Mouse (Mus musculus): ENCODE data around the gene Eif4e2.

Eif4e2 gene

GRCm38 (mm10) chr1:87213735-87214704, at the start of gene Eif4e2:
TSS of gene Eif4e2 (plus strand) at chr1:87213914.
- peak; percentile 95 for DNase-seq (ENCODE audit: low read depth, low spot score)

- no peak for DNase-seq (ENCODE audit: low read depth, low spot score)
Measured at GRCm38 (mm10) chr1:87164164-87164795, 49.4 kb upstream of the Eif4e2 start.

GRCm38 (mm10) chr1:87164796-87165184, 48.9 kb upstream of the Eif4e2 start:
- DNase-seq (ENCODE audit: low read depth, low spot score): no peak

- no peak for DNase-seq (ENCODE audit: low read depth, low spot score)
Measured at GRCm38 (mm10) chr1:87170458-87170857, 43.3 kb upstream of the Eif4e2 start.

- DNase-seq (ENCODE audit: low read depth, low spot score): no peak
Measured at GRCm38 (mm10) chr1:87171312-87171711, 42.4 kb upstream of the Eif4e2 start.

GRCm38 (mm10) chr1:87172316-87172715, 41.4 kb upstream of the Eif4e2 start:
- DNase-seq (ENCODE audit: low read depth, low spot score): no peak

GRCm38 (mm10) chr1:87174006-87174955, 39.4 kb upstream of the Eif4e2 start:
- DNase-seq (ENCODE audit: low read depth, low spot score): peak; percentile 88

DNA sequence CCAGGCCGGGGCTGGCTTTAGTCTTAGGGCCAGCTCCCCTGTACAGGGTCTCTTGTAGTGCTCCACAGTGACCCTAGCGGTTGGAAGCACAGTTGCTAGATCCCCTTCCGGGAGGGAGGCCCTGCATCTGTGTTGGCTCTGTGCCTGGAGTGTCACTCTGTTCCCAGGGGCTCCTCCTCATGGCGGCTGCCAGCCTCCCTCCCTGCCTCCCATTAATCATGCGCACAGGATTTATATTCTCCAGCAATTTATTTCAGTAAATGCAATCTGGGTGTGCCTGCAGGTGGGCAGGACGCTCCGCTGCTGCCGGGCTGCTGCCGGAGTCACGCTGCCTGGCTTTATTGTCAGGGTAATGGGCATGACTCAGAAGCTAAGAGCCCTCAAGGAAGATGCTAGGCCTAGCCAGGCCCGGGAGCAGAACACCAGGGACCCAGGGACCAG, 37.8 kb upstream of the Eif4e2 start:
- DNase-seq (ENCODE audit: low read depth, low spot score): peak; percentile 73

DNA sequence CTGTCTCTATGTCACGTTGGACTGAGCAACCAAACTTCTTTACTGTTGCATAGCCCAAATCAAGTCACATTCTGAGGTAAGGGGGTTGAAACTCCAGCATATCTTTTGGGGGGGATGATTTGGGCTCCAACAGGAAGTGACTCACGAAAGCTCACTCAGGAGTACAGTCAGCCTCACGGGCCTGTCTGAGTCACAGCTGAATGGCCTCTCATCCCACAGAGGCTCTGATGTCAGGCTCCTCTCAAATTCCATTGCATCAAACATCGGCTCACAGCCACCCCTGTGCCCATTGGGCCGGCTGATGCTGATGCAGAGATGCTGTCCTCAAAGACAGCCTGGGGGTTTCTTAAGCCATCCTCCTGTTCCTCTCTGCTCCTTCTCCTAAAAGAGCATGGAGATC, 32.8 kb upstream of the Eif4e2 start:
- no peak for DNase-seq (ENCODE audit: low read depth, low spot score)

DNA sequence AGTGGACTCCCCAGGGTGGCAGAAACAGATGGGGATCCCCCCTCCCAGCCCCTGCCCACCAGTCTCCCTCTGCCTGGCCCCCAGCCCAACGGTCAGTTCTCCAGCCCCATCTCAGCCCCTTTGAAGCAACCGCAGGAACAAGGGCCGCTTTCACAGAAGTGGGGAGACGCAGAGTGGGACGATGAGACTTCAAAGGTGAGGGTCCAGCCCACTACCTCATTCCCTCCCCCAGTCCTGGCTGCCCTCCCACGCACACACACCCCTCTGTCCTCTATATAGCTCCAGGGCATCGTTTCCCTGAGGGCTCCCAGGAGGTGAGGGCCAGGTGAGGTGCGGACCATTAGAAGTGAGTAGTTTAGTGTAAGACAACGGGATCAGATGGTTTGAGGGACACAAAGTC, 30.7 kb upstream of the Eif4e2 start, which contains the start of gene Prss56:
Gene Prss56, plus strand, starts transcription at position 301 of the 400 bp plus-strand sequence.
- no peak for DNase-seq (ENCODE audit: low read depth, low spot score)

DNA sequence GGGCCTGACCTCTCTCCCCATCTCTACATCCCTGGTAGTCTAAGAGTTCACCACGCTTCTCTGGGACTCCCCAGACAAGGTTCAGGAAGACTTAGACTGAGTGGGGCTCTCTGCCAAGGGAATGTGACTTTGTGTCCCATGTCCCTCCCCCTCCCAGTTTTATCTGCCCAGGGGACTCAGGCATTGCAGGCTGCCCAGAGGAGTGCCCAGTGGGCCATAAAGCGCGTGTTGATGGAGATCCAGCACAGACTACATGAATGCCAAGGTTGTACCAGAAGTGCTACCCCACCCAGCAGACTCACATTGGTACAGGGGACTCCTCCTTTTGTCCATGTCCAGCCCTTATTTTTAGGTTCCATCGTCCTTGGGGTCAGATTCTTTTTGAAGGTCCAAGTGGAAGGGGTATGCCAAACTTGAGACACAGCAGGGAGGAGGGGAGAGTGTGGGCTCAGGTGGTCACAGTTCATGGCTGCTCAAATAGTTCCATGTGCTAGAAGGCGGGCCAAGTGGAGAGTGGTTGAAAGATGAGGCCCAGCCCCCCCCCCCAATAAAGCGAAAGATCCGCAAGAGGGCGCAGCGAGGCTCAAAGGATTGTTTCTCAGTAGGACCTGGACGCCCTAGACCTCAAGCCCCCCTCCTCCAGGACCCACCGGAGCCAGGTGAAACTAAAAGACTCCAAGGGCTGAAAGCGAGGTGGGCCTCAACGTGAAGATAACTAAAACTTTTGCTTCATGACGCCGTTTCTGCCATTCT, 29.5 kb upstream of the Eif4e2 start:
- DNase-seq (ENCODE audit: low read depth, low spot score): no peak

- peak; percentile 76 for DNase-seq (ENCODE audit: low read depth, low spot score)
Measured at GRCm38 (mm10) chr1:87184751-87185139, 29.0 kb upstream of the Eif4e2 start.

DNA sequence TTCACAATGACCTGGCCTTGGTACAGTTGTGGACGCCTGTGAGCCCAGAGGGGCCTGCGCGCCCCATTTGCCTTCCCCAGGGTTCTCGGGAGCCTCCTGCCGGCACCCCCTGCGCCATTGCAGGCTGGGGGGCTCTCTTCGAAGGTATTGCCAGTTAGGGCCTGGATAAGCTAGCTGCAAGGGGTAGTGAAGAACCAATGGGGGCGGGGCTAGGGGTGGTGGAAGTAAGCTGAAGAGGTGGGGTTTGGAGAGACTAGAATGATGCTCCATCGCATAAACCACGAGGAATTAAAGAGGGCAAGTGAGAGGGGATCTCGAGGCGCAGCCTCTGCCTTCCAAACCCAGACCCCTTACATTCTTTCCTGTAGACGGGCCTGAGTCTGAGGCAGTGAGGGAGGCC, 28.2 kb upstream of the Eif4e2 start:
- DNase-seq (ENCODE audit: low read depth, low spot score): no peak

DNA sequence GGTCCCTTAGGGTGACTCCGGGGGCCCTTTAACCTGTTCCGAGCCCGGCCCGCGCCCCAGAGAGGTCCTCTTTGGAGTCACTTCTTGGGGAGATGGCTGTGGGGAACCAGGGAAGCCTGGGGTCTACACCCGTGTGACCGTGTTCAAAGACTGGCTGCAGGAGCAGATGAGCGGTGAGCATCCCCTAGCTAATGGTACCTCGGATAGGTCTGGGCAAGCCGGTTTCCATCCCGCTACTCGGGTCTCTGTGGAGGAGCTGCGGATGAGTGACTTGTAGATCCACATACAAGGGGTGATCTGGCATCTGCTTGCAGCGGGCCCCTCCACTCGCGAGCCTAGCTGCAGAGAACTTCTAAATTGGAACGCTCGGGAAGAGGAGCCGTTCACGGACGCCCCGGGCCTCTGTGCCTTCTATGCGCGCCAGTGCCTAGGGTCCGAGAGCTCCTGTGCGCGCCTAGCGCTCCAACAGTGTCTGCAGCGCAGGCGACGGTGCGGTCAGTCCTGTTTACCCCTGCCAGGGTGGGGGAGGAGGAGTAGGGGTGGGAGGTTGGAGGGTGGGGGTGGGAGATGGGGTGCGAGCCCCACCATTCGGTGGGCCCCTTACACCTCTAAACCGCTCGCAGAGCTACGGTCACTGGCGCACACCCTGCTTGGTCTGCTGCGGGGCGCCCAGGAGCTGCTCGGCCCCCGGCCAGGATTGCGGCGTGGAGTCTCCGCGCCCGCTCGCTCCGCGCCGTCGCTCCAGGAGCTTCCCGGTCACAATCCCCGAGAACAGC, 27.3 kb upstream of the Eif4e2 start:
- DNase-seq (ENCODE audit: low read depth, low spot score): no peak

DNA sequence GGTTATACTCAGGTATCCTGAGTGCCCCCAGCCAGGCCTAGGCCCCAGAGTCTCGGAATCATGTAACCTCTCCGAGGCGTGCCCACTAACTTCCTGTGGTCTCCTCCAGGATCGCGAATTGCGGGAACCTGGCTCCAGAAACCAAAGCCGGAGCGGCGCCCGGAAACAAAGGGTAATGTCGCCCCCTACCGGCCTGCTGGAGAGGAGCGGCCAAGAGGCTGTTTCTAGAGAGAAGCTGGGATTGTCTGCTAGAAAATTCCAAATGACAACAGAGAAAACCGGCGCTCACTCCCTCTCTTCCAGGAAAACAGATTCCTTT, 26.7 kb upstream of the Eif4e2 start:
- DNase-seq (ENCODE audit: low read depth, low spot score): peak; percentile 88

DNA sequence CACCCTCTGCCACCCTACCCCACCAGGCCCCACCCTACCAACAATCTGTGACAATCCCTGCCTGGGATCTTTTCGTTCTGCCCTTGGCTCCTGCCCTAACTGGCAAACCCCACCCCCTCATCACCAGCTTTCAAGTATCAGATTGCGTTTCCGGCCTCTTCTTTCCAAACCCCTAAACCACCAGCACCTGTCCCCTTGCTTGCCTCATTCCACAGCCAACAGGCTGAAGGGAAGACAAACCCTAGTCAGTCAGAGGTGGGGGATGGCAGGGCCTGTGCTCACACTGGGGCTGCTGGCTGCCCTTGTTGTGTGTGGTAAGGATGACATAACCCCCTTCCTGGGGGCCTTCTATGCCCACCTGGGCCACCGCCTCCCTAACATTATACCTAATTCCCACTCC, 23.3 kb upstream of the Eif4e2 start, which contains the start of gene Chrnd:
Gene Chrnd, plus strand, starts transcription at position 179 of the 400 bp plus-strand sequence.
- no peak for DNase-seq (ENCODE audit: low read depth, low spot score)

DNA sequence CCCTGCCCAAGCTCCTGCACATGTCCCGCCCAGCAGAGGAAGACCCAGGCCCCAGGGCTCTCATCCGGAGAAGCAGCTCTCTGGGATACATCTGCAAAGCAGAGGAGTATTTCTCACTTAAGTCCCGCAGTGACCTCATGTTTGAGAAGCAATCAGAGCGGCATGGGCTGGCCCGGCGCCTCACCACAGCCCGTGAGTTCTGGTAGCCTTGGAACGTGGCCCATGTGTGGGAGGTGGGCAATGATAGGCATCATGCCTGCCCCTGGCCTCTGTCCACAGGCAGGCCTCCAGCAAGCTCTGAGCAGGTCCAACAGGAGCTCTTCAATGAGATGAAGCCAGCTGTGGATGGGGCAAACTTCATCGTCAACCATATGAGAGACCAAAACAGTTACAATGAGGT, 16.4 kb upstream of the Eif4e2 start:
- no peak for DNase-seq (ENCODE audit: low read depth, low spot score)

- no peak for DNase-seq (ENCODE audit: low read depth, low spot score)
Measured at GRCm38 (mm10) chr1:87198119-87199065, 15.3 kb upstream of the Eif4e2 start.

DNA sequence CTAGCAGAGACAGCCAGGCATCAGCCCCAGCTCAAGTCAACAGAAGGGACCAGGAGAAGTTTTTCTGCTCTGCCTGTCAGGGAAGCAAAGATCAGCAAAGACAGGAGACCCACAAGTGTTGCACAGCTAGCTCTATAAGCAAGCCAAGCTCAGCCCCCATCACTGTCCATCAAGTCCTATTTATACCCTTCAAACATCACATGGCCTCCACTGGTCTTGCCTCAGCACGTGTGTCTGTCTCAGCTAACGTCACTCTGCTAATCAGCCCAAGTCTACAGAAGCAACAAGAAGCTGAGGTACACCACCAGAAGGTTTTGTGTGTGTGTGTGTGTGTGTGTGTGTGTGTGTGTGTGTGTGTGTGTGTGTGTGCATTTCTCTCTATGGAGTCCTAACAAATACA, 12.9 kb upstream of the Eif4e2 start:
- no peak for DNase-seq (ENCODE audit: low read depth, low spot score)

Data from mesoderm, embryonic 11.5 days (tissue).